Mouse (Mus musculus) urinary bladder, adult 18-20 months (tissue): ENCODE data around the gene Gm614.

Source experiments
- DNase-seq, 2 experiments: peaks; one replicate each; pipeline ENCODE4 v3.0.0; 2022; ENCODE audit warnings: low spot score in 2 of 2, mixed read lengths in 2 of 2

The Gm614 gene

DNA sequence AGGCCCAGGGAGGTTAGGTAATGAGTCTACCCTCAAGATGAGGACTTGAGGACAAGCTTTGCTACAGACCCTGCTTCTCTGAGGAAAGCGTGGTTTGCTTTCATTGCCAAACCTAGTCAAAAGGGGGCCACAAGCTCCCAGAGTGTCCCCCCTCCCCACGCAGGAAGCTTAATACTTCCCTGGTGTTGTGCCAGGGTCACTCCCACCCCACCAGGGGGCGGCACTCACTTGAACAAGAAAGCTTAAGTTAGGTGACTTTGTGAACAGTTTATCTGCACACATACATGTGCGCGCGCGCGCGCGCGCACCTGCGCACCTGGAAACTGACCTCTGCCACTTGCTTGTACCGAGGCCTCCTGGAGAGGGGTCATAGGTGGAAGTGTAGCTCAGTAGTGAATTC is 7.2 kb downstream of the Gm614 start:
- DNase-seq = no peak

DNA sequence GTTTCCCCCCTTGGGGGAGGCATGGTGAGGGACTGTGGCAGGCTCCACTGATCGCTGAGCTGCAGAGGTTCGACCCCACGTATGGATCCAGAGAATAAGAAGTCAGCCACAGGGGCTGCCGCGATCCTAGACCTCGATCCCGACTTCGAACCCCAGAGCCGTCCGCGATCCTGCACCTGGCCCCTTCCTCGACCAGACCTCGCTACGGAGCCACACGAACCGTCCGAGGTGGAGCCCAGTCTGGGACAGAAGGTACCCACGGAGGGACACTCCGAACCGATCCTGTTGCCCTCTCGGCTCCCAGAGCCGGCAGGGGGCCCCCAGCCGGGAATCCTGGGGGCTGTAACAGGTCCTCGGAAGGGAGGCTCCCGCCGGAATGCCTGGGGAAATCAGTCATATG is 9.1 kb downstream of the Gm614 start:
- peak in 1 of 2 experiments; percentile 6 for DNase-seq

- peak; percentile 55 to 83 for DNase-seq
These were observed 9.7 kb downstream of the Gm614 start, which contains the start of gene Foxo4 for GRCm38 (mm10) chrX:101253952-101254729. TSS of gene Foxo4 (plus strand) at chrX:101254528.

- DNase-seq = no peak
These were observed 18.8 kb downstream of the Gm614 start for GRCm38 (mm10) chrX:101245011-101245410.

DNA sequence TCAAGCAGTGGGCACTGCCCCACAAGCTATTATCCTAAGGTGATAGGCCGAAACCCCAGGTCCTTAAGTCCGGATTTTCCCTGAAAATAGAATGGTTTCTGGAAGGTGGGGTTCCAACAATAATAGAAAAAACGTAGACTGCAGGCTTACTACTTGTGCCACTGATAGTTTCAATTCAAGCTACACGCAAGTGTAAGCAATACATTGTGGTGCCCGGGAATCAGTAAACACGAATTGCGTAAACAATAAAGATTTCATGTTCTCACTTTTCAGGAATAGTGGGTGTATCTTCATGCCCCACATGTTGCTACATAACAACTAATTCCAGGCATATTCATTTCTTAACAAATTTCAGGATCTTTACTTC is 41.0 kb downstream of the Gm614 start:
- no peak for DNase-seq

DNA sequence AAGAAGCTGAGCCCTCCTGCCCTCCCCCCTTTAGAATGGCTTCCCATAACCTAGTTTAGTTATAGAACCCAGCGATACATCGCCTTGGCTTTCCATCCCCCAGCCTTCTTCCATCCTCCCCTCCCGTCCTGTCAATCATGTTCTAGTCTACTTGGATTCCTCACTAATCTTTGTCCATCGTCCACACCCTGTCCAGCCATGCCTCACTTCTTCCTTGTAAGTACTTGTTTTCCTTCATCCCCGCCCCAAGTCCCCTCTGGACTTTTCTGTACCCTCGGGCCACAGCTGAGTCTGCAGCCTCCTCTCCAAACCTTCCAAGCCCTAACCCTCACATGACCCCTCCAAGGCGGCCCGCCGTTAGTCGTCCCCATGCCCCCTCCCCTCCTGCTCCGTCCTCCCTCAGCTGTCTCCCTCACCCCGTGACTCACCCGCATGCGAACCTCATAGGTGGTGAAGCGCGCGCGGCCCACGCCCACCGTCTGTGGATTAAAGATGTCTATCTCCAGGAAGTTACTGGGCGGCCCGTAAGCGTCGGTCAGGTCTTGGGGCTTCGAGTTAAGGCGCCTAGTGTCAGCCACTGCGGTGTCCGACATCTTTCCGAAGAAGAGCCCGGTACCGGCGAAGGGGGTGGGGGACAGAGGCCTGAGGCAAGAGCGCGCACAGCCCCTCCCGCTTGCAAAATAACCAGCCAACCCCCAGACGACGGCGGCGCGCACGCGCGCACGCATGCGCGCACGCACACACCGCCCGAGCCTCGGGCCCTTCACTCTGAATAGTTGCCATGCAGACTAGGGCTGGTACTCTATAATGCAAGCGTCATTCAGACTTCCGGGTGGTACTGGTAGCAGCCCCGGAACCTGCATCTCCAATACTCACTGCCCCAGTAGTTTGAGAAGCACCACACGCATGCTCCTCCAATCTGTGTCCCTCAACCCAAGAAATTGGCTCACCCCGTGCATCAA is 41.7 kb downstream of the Gm614 start, which contains the start of gene Snx12:
Gene Snx12 (minus strand): TSS at position 730 of the 962 bp plus-strand sequence.
- peak; percentile 65 to 78 for DNase-seq
